Mouse (Mus musculus) urinary bladder, adult 2 months (tissue): ENCODE data around the gene Gm10024. TPM values are rescaled to one million over a fixed set of nuclear protein-coding genes. Genes with fewer than 3 reads are reported as not detected.
"Not testable (repeated sequence)": the region's sequence is repeated elsewhere in the genome, so short reads cannot be mapped to it uniquely, and the experiment has no call there.

Experiments
- DNase-seq: peaks from one replicate; pipeline ENCODE4 v3.0.0; 2022; ENCODE audit warnings: low spot score
- polyA plus RNA-seq: library from polyadenylated mRNA; depleted of rRNA; stranded (reverse); fragments of >200 nt; gene quantifications from 2 replicates; pipeline ENCODE4 v1.2.3, GENCODE M21; 2012; rRNA removed

Gene Gm10024
- polyA plus RNA-seq, 1 experiment = not detected

DNA sequence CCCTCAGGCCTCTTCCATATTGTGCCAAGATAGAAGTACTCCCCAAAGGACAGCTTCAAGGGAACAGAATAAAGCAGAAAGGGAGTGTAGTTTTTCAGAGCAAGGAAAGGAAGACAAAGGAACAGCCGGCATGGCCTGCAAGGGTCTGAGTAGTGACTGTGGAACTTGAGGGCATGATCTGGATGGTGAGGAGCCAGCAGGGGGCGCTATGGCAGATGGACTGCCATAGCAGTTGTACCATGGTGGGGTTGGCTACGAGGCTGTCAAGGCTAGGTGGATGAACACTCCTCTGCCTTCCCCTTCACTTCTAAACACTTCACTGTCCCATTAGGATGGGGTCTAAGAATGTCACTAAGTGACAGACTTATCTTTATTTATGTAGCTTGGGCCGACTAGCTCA, 18.0 kb downstream of the Gm10024 start:
- no peak for DNase-seq

DNA sequence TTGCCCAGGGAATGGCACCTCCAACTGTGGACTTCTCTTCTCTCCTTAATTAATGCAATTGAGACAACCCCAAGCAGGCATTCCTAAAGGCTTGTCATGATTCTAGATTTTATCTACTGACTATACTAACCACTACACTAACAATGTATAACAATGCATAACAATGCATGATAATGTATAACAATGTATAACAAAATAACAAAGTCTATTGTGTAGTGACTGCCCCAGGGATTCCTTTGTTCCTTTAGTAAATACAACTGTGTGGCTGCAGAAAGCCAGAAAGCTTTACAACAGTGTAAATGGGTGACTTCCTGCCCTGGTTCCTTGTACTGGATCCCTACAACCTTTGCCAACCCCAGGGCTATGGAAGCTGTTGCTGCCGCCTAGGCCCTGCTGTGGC, 24.7 kb downstream of the Gm10024 start:
- no peak for DNase-seq

DNA sequence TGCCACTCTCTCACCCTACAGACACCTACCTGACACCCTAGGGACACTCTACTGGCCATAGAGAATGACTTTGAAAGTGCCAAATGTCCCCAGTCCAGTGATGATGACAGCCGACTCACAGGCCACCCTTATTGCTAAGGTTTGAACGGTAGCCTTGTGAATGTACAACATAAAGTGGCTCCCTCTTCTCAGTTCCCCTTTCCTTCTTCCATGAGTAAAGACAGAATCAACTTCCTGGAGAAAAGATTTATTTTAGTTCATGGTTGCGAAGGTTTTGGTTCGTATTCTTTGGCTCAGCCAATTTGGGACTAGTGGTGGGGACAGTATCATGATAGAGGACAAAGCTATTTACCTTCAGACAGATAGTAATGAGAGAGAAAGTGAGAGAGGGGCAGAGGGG, 27.7 kb downstream of the Gm10024 start:
- no peak for DNase-seq

DNA sequence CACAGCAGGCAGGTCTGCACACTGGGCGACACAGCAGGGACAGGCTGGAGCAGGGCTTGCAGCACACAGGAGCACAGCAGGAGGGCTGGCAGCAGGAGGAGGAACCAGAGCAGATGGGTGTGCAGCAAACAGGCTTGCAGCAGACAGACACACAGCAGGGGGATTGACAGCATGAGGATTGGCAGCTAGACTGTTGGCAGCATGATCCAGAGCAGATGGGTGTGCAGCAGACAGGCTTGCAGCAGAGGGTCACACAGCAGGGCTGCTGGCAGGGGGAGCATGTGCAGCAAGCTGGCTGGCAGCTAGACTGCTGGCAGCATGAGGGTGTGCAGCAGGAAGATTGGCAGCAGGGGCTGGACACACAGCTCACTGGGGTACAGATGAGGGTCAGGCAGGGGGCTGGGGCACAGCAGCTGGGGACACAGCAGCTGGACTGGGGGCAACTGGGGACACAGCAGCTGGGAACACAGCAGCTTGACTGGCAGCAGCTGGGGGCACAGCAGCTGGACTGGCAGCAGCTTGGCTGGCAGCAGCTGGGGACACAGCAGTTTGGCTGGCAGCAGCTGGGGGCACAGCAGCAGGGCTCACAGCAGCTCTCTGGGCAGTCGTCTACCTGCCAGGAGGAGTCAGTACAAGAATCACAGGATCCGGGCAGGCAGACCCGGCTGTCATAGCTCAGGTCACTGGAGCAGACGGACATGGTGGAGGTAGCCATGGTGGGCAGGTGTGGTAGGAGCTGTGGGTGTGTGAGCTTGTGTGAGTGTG, 30.8 kb downstream of the Gm10024 start, which contains the start of gene Gm18596:
Gm18596 (minus strand) TSS at position 715 of the 765 bp plus-strand sequence.
- not testable (repeated sequence) for DNase-seq

- not testable (repeated sequence) for DNase-seq
Observed at GRCm38 (mm10) chr10:77750686-77751085, 39.4 kb downstream of the Gm10024 start.

- not testable (repeated sequence) for DNase-seq
Observed at GRCm38 (mm10) chr10:77751254-77751653, 40.0 kb downstream of the Gm10024 start, which contains the start of gene Gm9736. Gene Gm9736 (minus strand): TSS chr10:77751354.

DNA sequence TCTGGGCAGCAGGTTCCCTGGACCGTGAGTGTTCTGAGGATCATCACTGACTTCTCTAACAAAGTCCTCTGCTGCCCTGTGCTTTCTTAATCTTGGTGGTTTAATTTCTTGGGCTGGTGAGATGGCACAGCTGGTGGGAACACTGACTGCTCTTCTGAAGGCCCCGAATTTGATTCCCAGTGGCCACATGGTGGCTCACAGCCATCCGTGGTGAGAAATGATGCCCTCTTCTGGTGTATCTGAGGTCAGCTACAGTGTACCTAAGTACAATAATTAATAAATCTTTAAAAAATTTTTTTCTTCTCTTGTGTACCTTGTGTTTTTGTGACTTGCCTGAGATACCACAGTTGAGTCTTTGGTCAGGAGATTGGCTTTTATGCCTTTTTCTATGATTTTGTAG, 41.1 kb downstream of the Gm10024 start:
- not testable (repeated sequence) for DNase-seq

DNA sequence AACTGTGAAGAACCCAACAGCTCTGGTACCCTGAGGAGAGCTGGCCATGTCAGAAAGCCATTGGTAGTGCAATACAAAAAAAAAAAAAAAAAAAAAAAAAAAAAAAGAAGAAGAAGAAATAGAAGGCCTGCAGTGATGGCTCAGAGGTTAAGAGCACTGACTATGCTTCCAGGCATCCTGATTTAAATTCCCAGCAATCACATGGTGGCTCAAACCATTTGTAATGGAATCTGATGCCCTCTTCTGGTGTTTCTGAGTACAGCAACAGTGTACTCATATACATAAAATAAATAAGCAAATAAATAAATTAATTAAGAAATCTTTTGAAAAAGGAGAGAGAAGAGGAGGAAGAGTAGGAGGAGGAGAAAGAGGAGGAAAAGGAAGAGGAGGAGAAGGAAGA, 42.2 kb downstream of the Gm10024 start:
- no peak for DNase-seq

DNA sequence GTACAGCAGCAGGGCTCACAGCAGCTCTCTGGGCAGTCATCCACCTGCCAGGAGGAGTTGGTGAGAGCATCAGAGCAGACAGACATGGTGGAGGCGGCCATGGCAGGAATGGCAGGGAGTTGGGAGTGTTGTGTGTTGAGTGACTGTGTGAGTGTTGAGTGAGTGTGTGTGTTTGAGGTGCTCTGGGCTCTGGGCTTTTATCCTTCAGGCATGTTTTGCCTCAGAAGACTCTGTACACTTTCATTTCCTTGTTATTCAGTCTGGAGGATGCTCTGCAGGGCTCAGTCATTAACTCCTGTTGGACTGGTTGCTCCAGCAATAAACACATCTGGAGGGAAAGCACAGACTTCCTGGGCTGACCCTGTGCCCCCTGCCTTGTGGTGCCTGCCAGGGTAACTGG, 48.3 kb downstream of the Gm10024 start, which contains the start of gene Gm3233:
Gm3233 (minus strand) TSS at position 101 of the 400 bp plus-strand sequence.
- not testable (repeated sequence) for DNase-seq

Other genes starting within 250 kb of the Gm10024 start
- 55.5 and 59.5 TPM in 2 replicates for gene Fam207a, start 195.7 kb upstream of the Gm10024 start, polyA plus RNA-seq
- gene Itgb2, start 181.2 kb upstream of the Gm10024 start, polyA plus RNA-seq = 16.7 and 19.2 TPM in 2 replicates
- gene Pttg1ip, start 129.7 kb upstream of the Gm10024 start, polyA plus RNA-seq = 457 and 472 TPM in 2 replicates
- 294 and 318 TPM in 2 replicates for gene Sumo3, start 105.4 kb upstream of the Gm10024 start, polyA plus RNA-seq
- 0.89 and 23.6 TPM in 2 replicates for gene Gm49325, start 105.3 kb upstream of the Gm10024 start, polyA plus RNA-seq
- 42.8 and 47.7 TPM in 2 replicates for gene Ube2g2, start 89.2 kb upstream of the Gm10024 start, polyA plus RNA-seq
- gene Tspear, start 24.9 kb upstream of the Gm10024 start, polyA plus RNA-seq = 1.3 and 1.6 TPM in 2 replicates
- not detected in 2 replicates for gene Gm19402, start 20.7 kb upstream of the Gm10024 start, polyA plus RNA-seq
- not detected in 2 replicates for gene Gm9508, start 14.2 kb upstream of the Gm10024 start, polyA plus RNA-seq
- gene Gm10272, start 4.8 kb upstream of the Gm10024 start, polyA plus RNA-seq = not detected in 2 replicates
- gene Gm10142, start 4.3 kb downstream of the Gm10024 start, polyA plus RNA-seq = not detected in 2 replicates
- gene Krtap12-1, start 9.1 kb downstream of the Gm10024 start, polyA plus RNA-seq = not detected in 2 replicates
- gene Gm10100, start 15.0 kb downstream of the Gm10024 start, polyA plus RNA-seq = not detected in 2 replicates
- not detected in 2 replicates for gene Gm18596, start 31.2 kb downstream of the Gm10024 start, polyA plus RNA-seq
- gene Gm9736, start 39.9 kb downstream of the Gm10024 start, polyA plus RNA-seq = not detected in 2 replicates
- gene Gm3233, start 48.2 kb downstream of the Gm10024 start, polyA plus RNA-seq = not detected in 2 replicates
- gene Gm3238, start 59.9 kb downstream of the Gm10024 start, polyA plus RNA-seq = not detected in 2 replicates
- not detected in 2 replicates for gene Gm7138, start 65.5 kb downstream of the Gm10024 start, polyA plus RNA-seq
- not detected in 2 replicates for gene Gm3250, start 71.1 kb downstream of the Gm10024 start, polyA plus RNA-seq
- gene Gm7137, start 76.7 kb downstream of the Gm10024 start, polyA plus RNA-seq = not detected in 2 replicates
- not detected in 2 replicates for gene Gm9639, start 83.6 kb downstream of the Gm10024 start, polyA plus RNA-seq
- not detected in 2 replicates for gene Gm19668, start 87.7 kb downstream of the Gm10024 start, polyA plus RNA-seq
- not detected in 2 replicates for gene Gm9507, start 100.4 kb downstream of the Gm10024 start, polyA plus RNA-seq
- 0.12 TPM in 1 of 2 replicates, not detected in the other for gene Gm2696, start 103.2 kb downstream of the Gm10024 start, polyA plus RNA-seq
- gene Krtap10-4, start 115.6 kb downstream of the Gm10024 start, polyA plus RNA-seq = not detected in 2 replicates
- gene Krtap10-10, start 124.5 kb downstream of the Gm10024 start, polyA plus RNA-seq = not detected in 2 replicates
- not detected in 2 replicates for gene Gm36176, start 135.3 kb downstream of the Gm10024 start, polyA plus RNA-seq
- not detected in 2 replicates for gene Gm10318, start 141.4 kb downstream of the Gm10024 start, polyA plus RNA-seq
- not detected in 2 replicates for gene Gm3285, start 150.5 kb downstream of the Gm10024 start, polyA plus RNA-seq
- 2.9 and 4.0 TPM in 2 replicates for gene Lrrc3, start 191.1 kb downstream of the Gm10024 start, polyA plus RNA-seq